In the genomic region with DNA sequence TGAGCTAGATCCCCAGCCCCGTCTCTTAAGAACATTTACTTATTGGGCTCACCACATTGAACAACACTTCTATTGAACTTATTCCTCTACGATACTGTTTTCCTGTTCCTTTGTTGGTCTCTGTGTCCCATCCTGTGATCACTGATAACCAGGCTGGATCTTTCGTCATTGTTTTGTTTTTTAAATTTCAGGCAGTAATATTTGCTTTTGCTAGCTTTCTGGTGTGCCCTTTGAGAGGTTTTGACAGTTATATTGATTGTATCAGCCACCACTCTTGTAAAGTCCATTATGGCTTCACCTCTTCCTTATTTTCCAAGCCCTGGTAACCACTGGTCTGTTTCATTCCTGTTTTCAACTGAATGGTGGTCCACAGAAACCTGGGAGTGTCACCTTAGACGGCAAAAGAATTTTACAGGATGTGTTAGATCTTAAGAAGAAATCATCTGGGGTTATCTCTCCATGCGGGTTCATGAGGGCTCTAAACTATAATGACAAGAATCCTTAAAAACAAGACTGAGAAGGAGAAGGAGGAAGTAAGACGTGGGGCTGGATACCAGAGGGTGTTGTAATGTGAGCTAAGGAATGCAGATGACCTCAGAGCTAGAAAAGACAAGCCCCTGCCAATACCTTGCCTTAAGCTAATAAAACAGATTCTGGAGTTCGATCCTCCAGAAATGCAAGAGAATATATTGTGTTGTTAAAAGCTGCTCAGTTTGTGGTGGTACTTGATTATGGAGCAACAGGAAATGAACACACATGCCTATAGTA, we compare ENCODE assay signal across 21 mouse cellular contexts. TPM values are rescaled to one million over a fixed set of nuclear protein-coding genes. Genes with fewer than 3 reads are reported as not detected.
A peak's percentile ranks its signal among the peaks of the same experiment; 100 is the strongest.
DNase-seq lines count a peak whose midpoint lies in the region; ATAC-seq and TF ChIP-seq lines count a peak whose summit lies in the region.
"Had no signal": no experiment of that assay in that cellular context is flagged by ENCODE, and none has a peak within 500 bp of the region (broad histone marks: within the 10 kb centered on the region; RNA-seq: fewer than 3 reads in every experiment).

No protein-coding gene starts in this region.

- 46% methylated on average over 7 of the region's 7 CpGs for WGBS in lung, postnatal 0 days
- 61% methylated on average over 7 of the region's 7 CpGs for WGBS in heart, embryonic 12.5 days
- WGBS in cerebellum, adult 2 months: 83% methylated on average over 7 of the region's 7 CpGs

- no peaks in the 10 kb centered on the region for H3K9me3 ChIP-seq in lung, postnatal 0 days (ENCODE audit: low read length)
- no peaks in the 10 kb centered on the region for H3K9me3 ChIP-seq in heart, embryonic 12.5 days (replicated peaks)
- H3K9me3 ChIP-seq: embryonic facial prominence, embryonic 12.5 days; forebrain, embryonic 12.5 days; heart, embryonic 13.5 days had no signal

- TF ChIP-seq CTCF in lung, postnatal 0 days (IDR thresholded peaks at IDR 0.05): no peak
- no peak for TF ChIP-seq CTCF in C2C12 (IDR thresholded peaks at IDR 0.05; ENCODE audit: control insufficient read depth, insufficient read depth, insufficient read length)
- no peak for TF ChIP-seq CTCF in embryonic fibroblast, embryonic 13.5 days (IDR thresholded peaks at IDR 0.05; ENCODE audit: borderline replicate concordance, insufficient read depth, low read length)
- TF ChIP-seq CTCF in cerebellum, adult 2 months (IDR thresholded peaks at IDR 0.05; ENCODE audit: borderline replicate concordance, insufficient read depth, low read depth, low read length): no peak

- peak; percentile 46 for DNase-seq in lung, postnatal 0 days (ENCODE audit: low spot score)
- no peak for DNase-seq in lung, postnatal 4 days
- DNase-seq in cerebellum, adult 2 months: no peak
- DNase-seq in spleen, adult 18-20 months: no peak
- DNase-seq: adrenal gland, postnatal 14 days; B cell, adult 2 months; cerebellum, adult 18-20 months; cerebellum, postnatal 10 days; gastrocnemius, postnatal 14 days; heart, postnatal 36 days had no signal

- H3K4me3 ChIP-seq in lung, postnatal 0 days (ENCODE audit: low read depth, low read length): no peak overlapping the region
- no peak overlapping the region for H3K4me3 ChIP-seq in C2C12 (ENCODE audit: insufficient read depth, poor library complexity, severe bottlenecking)
- no peak overlapping the region for H3K4me3 ChIP-seq in embryonic fibroblast, embryonic 13.5 days (ENCODE audit: insufficient read depth, low read length)
- no peak overlapping the region for H3K4me3 ChIP-seq in heart, embryonic 12.5 days
- H3K4me3 ChIP-seq in cerebellum, adult 2 months (replicated peaks; ENCODE audit: insufficient read depth, low read depth, low read length): no peak overlapping the region
- H3K4me3 ChIP-seq: embryonic facial prominence, embryonic 12.5 days; forebrain, embryonic 12.5 days; heart, embryonic 13.5 days had no signal

- no peak for TF ChIP-seq EP300 in lung, postnatal 0 days (IDR thresholded peaks at IDR 0.05)

- H3ac ChIP-seq in C2C12 (ENCODE audit: control insufficient read depth, insufficient read length, low read depth): no peak overlapping the region

- peak; percentile 54 for ATAC-seq in lung, postnatal 0 days
- no peak for ATAC-seq in heart, embryonic 12.5 days (ENCODE audit: insufficient number of reproducible peaks, low FRiP score)
- ATAC-seq: activated CD4-positive, CD25-positive, alpha-beta regulatory T cell, adult 4 months; forebrain, embryonic 16.5 days; hindbrain, embryonic 16.5 days; inflammation-experienced regulatory T-cells, adult 6 months; Patski had no signal

- no peak for TF ChIP-seq POLR2A in embryonic fibroblast, embryonic 13.5 days (IDR thresholded peaks at IDR 0.05; ENCODE audit: low read depth, low read length)
- TF ChIP-seq POLR2A in cerebellum, adult 2 months (IDR thresholded peaks at IDR 0.05; ENCODE audit: borderline replicate concordance, insufficient read depth, low read length): no peak

- H3K4me2 ChIP-seq in lung, postnatal 0 days (replicated peaks; ENCODE audit: low read depth, low read length): no peak overlapping the region
- no peak overlapping the region for H3K4me2 ChIP-seq in heart, embryonic 12.5 days
- H3K4me2 ChIP-seq: embryonic facial prominence, embryonic 12.5 days; forebrain, embryonic 12.5 days; heart, embryonic 13.5 days had no signal

- H3K27me3 ChIP-seq in lung, postnatal 0 days (replicated peaks; ENCODE audit: insufficient read depth, low read length): no peaks in the 10 kb centered on the region
- no peaks in the 10 kb centered on the region for H3K27me3 ChIP-seq in C2C12 (ENCODE audit: control insufficient read depth, insufficient read depth, insufficient read length)
- H3K27me3 ChIP-seq in heart, embryonic 12.5 days (replicated peaks): peaks cover 63% of the 10 kb centered on the region
- no peaks in the 10 kb centered on the region for H3K27me3 ChIP-seq in cerebellum, adult 2 months (ENCODE audit: control insufficient read depth, insufficient read depth, low read length)
- H3K27me3 ChIP-seq: Patski had no signal

- H3K79me2 ChIP-seq in C2C12 (ENCODE audit: control insufficient read depth, insufficient read depth): no peaks in the 10 kb centered on the region

- H3K79me3 ChIP-seq in C2C12 (ENCODE audit: low read depth): no peaks in the 10 kb centered on the region

- H3K9ac ChIP-seq in lung, postnatal 0 days (replicated peaks; ENCODE audit: low read depth): no peak overlapping the region
- H3K9ac ChIP-seq in heart, embryonic 12.5 days: no peak overlapping the region
- H3K9ac ChIP-seq: embryonic facial prominence, embryonic 12.5 days; forebrain, embryonic 12.5 days; heart, embryonic 13.5 days had no signal

- no peak overlapping the region for H3K27ac ChIP-seq in lung, postnatal 0 days (ENCODE audit: low read length)
- peak overlapping the region; percentile 71; the same call in 1 of the 2 replicates for H3K27ac ChIP-seq in embryonic fibroblast, embryonic 13.5 days (ENCODE audit: insufficient read depth, low read length)
- no peak overlapping the region for H3K27ac ChIP-seq in heart, embryonic 12.5 days (ENCODE audit: poor library complexity, severe bottlenecking)
- H3K27ac ChIP-seq in cerebellum, adult 2 months (ENCODE audit: insufficient read depth, low read length): no peak overlapping the region
- H3K27ac ChIP-seq: embryonic facial prominence, embryonic 12.5 days; forebrain, embryonic 12.5 days; heart, embryonic 13.5 days had no signal

- no peaks in the 10 kb centered on the region for H3K36me3 ChIP-seq in lung, postnatal 0 days (ENCODE audit: insufficient read depth, low read length)
- H3K36me3 ChIP-seq in C2C12 (ENCODE audit: control insufficient read depth, insufficient read depth): no peaks in the 10 kb centered on the region
- no peaks in the 10 kb centered on the region for H3K36me3 ChIP-seq in heart, embryonic 12.5 days
- H3K36me3 ChIP-seq: embryonic facial prominence, embryonic 12.5 days; forebrain, embryonic 12.5 days; heart, embryonic 13.5 days had no signal

- H3K4me1 ChIP-seq in lung, postnatal 0 days (ENCODE audit: insufficient read depth, low read depth, low read length): no peaks in the 10 kb centered on the region
- peaks cover 7% of the 10 kb centered on the region for H3K4me1 ChIP-seq in embryonic fibroblast, embryonic 13.5 days (ENCODE audit: control insufficient read depth, insufficient read depth, low read length)
- H3K4me1 ChIP-seq in heart, embryonic 12.5 days (replicated peaks): no peaks in the 10 kb centered on the region
- H3K4me1 ChIP-seq in cerebellum, adult 2 months (ENCODE audit: control insufficient read depth, insufficient read depth, low read length): no peaks in the 10 kb centered on the region
- H3K4me1 ChIP-seq: embryonic facial prominence, embryonic 12.5 days; forebrain, embryonic 12.5 days; heart, embryonic 13.5 days had no signal

TF ChIP-seq in C2C12, 6 proteins besides CTCF, POLR2A, EP300 and RAD21:
- TF ChIP-seq MAX (IDR thresholded peaks at IDR 0.05) (no peak), MYOD1 (IDR thresholded peaks at IDR 0.05; ENCODE audit: control insufficient read depth, insufficient read length, low read depth) (no peak), FOSL1 (IDR thresholded peaks at IDR 0.05; ENCODE audit: insufficient read depth, low read length, poor library complexity, severe bottlenecking) (no peak), USF1 (IDR thresholded peaks at IDR 0.05; ENCODE audit: low read depth) (no peak), MYOG (IDR thresholded peaks at IDR 0.05; ENCODE audit: control insufficient read depth, extremely low read depth, insufficient read length) (no peak), CEBPB (IDR thresholded peaks at IDR 0.05; ENCODE audit: low read depth) (peak; percentile 3)

RNA-seq across cellular contexts. Expression of a gene that starts 18.7 kb away (rescaled TPM):
- 22.7 and 28.0 TPM in 2 replicates for polyA plus RNA-seq in lung, postnatal 0 days (2015; fragmentation: Nextera tagmentation; extraction: Ambion mirVana)
- polyA plus RNA-seq in C2C12 (2012; fragmentation: generic; extraction: Trizol): 5.3 TPM
- polyA plus RNA-seq in embryonic fibroblast, embryonic 13.5 days (2011; ENCODE audit: insufficient read length, low read depth, missing spikeins): 34.2 and 39.5 TPM in 2 replicates
- 24.5 and 25.1 TPM in 2 replicates for polyA plus RNA-seq in heart, embryonic 12.5 days (2016; fragmentation: Nextera tagmentation; extraction: Ambion mirVana)
- polyA plus RNA-seq in cerebellum, adult 2 months (2012; rRNA removed): 12.4 and 14.5 TPM in 2 replicates
